Mouse (Mus musculus) natural killer cell, adult 2 months (primary cell): ENCODE data around the gene Tnfaip2.

Source experiments
- DNase-seq, 2 experiments: peaks; one replicate each; pipeline ENCODE4 v3.0.0; 2022; ENCODE audit warnings: low spot score in 2 of 2

Tnfaip2 gene

DNA sequence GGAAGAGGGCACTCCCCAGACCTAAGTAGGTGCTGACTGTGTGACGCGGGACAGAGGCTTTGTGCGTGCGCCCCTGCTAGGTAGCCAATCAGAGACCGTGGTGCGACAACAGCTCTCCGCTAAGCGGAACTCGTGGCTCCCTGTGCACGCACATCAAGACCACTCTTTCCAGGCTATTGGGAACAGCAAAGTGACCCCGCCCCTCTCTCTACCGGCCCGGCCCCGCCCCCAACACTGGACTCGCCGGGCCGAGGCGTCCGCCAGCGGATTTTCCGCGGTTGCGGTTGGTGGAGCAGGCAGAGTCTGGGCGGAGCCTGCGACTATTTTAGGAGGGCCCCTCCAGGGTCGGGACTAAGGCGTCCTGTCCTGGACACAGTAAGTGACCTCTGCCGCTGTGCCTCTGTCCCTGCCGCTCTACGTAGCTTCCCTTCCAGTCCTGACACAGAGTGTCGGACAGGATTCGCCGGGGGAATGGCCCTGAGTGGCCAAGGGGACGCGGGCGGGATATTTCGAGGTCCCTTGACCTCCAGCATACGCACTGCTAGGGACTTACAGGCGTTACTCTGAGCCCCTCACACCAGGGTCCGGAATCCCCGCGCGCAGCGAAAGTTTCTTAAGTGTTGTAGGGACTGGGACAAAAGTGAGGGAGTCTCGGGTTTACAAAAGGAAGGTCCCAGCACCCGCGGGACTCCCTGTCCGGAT is at the start of gene Tnfaip2:
Tnfaip2 (plus strand) TSS at position 161 of the 702 bp plus-strand sequence.
- DNase-seq, result peak; percentile 38 to 47

DNA sequence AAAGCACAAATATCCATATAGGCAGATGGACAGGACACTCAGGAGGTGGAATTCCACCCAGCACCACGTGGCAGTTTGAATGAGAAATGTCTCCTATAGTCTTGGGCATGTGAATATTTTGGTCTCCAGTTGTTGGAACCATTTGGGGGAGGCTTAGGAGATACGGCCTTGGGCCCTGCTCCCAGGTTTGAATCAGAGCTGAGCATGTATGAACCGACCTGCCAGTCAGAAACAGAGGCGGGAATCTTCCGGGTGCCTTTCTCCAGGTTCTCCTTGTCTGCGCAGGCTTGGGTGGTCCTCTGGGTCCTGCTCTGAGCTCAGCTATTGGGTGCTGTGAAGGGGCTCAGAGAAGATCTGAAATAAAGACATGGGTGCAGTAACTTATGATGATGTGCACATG is 48.3 kb upstream of the Tnfaip2 start:
- no peak for DNase-seq

- no peak for DNase-seq
Observed at GRCm38 (mm10) chr12:111396997-111397396, 45.3 kb upstream of the Tnfaip2 start.

DNA sequence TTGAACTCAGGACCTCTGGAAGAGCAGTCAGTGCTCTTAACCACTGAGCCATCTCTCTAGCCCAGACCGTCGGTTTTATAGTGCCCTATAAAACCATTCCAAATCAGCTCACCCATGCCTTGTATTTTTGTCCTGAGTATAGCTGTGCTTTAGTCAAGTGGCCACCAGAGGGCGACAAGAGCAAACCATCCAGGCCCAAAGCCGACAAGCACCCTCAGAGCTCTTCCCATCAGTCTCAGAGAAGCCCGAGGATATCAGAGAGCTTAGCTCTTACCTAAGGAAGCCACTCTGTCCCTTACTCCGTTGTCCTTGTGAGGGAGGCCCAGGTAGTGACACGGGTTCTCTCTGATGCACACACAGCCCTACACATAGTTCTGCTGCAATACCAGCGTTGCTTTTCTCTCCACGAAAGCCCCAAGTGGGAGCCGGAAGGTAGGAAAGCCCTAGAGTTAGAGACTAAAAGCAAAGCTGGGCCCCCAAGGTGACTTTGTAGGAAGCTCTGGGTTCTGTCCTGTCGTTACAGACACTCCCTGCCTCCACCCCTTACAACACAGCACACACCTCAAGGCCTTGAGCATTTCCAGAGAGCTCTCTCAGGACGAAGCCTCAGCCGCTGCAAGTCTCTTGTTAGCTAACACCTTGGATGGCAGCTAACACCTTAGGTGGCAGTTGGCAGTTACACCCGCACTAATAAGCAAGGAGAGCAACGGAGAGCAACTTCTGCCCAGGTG is 40.6 kb upstream of the Tnfaip2 start:
- DNase-seq, result peak; percentile 36 to 46

DNA sequence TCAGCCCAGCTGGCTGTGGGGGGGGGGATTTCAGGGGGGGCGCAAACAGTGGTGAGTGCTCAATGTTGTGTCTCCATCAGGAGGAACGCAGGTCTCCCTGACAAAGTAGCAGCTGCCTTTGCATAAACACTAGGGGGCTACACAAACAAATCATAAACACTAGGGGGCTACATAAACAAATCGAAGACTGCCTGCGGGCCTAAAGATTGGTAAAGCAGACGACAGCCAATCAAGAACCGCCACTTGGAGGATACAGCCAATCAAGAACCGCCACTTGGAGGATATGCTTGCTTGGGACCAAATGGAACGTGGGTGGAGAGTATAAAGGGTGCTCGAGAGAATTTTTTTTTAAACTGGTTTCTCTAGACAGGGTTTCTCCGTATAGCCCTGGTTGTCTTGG is 37.4 kb upstream of the Tnfaip2 start:
- DNase-seq, result no peak

GRCm38 (mm10) chr12:111406622-111407021 is 35.6 kb upstream of the Tnfaip2 start, which contains the start of gene Lbhd2:
Gene Lbhd2 (plus strand): TSS chr12:111406809.
- DNase-seq, result peak in 1 of 2 experiments; percentile 24

DNA sequence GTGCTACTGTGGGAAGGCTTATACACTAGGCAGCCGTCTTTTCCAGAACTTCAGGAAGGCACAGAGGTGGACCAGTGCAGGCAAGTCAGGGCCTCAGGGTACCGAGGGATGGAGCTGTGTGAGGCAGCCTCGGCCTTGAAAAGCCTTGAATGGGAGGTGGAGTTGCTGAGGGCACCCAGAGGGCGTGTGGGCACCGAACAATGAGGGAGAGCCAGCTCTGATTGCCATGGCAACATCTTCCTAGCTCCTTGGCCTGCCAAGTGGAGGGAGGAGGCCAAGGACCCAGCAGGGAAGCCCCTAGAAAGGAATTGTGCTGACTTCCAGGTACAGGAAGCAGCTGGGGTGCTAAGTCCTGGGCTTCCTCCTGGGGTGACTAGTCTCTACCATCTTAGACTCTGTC is 32.7 kb upstream of the Tnfaip2 start:
- DNase-seq, result no peak

GRCm38 (mm10) chr12:111411631-111412355 is 30.5 kb upstream of the Tnfaip2 start:
- no peak for DNase-seq

GRCm38 (mm10) chr12:111412581-111413284 is 29.5 kb upstream of the Tnfaip2 start:
- DNase-seq, result no peak

- DNase-seq, result peak; percentile 65 to 70
Observed at GRCm38 (mm10) chr12:111413300-111413699, 29.0 kb upstream of the Tnfaip2 start.

GRCm38 (mm10) chr12:111416921-111417779 is 25.1 kb upstream of the Tnfaip2 start, which contains the start of gene Exoc3l4:
Gene Exoc3l4 (plus strand): TSS chr12:111417017.
- DNase-seq, result no peak

GRCm38 (mm10) chr12:111419918-111420317 is 22.4 kb upstream of the Tnfaip2 start:
- DNase-seq, result no peak

DNA sequence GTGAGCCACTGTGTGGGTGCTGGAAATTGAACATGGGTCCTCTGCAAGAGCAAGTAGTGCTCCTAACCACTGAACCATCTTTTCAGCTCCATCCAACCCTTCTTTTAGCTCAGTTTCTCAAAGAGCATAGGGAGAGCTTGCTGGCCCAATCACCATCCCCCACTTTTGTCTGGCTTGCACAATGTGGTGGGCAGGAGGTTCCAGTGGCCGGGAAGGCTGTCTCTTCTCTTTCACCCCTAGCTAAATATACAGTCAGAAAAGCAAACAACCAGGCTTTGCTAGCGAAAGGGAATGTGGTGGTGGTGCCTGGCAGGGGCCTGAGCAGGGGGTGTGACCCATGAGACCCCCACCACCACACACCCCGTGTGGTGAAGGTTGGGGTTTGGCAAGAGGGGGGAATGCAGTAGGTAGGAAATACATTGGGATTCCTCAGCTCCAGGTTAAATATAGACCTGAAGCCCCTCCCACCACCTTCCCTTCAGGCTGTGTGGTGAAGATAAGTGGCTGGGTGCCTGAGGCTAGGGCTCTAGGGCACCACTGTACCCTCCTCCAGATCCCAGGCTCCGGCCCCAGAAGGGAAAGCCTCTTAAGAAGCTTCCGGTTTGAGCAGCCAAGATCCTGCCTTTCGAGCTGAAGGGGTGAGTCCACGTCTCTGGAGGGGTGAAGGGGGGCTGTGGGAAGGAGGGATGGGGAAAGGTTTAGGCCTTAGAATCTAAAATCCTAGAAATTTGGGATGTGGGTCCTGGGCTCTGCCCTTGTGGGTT is 21.1 kb upstream of the Tnfaip2 start:
- no peak for DNase-seq

GRCm38 (mm10) chr12:111422852-111423251 is 19.4 kb upstream of the Tnfaip2 start:
- DNase-seq, result no peak

DNA sequence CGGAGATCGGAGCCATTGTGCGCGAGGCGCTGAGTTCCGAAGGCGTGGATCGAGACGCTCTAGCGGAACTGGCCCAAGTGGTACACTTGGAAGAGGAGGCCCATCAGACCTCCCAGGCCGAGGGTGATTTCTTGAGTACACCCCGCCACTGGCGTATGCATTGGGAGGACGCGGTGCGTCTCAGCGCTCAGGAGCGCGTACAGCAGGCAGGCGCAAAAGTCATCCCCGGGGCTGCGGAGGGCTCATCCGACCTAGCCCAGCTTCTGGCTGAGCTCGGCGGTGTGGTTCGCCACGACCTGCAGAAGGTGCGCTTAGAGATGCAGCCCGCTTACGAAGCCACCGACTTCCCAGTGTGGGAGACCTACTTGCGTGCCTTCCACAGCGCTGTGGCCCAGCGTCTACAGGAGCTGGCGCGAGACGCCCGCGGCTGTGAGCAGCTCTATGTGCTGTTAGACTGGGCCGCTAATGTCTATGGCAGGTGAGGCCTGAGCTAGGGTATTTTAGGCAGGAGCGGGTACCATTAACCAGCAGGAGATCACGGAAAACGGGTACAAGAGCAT is 18.6 kb upstream of the Tnfaip2 start:
- no peak for DNase-seq

DNA sequence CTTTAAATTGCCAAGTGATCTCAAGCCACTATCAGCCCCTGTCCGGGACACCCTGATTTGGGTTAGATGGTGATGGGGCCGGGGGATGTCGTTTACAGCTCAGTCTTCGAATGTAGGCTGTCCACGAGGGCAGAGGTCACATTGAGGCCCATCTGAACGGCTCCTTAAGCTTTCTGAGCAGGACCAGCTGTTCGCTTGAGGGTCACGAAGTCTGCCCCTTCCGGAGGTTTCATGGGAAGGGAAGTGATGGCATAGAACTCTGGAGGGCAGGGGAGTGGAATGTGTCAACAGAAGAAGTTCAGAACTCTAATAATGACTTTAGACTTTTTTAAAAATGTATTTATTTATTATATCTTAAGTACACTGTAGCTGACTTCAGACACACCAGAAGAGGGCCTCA is 17.7 kb upstream of the Tnfaip2 start:
- DNase-seq, result no peak

- DNase-seq, result peak in 1 of 2 experiments; percentile 26
Observed at GRCm38 (mm10) chr12:111425258-111425657, 17.0 kb upstream of the Tnfaip2 start.

DNA sequence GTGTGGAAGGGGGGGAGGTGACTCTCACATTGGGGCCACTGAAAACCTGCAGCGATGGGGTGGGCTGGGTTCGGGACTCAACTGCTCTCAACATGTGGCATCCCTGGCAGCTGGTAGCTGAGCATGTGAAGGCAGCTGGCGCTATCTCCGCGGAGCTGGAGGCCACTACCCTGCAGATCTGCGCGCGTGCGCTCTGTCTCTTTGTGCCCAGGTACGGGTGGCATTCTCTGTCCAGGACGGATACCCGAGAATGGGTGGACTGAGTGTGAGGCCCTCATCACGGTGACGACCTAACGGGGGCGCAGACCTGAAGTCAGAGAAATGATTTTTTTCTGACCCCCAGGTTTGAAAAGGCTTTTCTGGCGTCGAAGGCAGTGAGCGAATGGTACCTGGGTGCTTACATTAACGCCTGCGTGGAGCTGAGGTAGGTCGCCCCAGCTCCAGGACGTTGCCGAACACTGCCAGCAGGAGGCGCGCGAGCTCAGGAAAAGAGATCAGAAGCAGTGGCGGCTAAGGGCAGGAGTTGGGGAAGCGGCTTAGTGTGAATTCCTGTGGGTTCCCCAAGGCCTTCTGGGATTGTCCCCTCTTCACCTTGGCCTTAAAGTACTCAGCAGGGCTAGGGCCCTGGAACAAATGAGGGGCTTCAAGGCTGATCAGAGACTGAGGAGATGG is 16.3 kb upstream of the Tnfaip2 start:
- DNase-seq, result peak; percentile 51 to 63
